Mouse (Mus musculus): ENCODE data around the gene Yeats4. TPM values are rescaled to one million over a fixed set of nuclear protein-coding genes. Genes with fewer than 3 reads are reported as not detected.

Yeats4 gene
- polyA plus RNA-seq, 1 experiment from 2014 or later: 111 TPM

DNA sequence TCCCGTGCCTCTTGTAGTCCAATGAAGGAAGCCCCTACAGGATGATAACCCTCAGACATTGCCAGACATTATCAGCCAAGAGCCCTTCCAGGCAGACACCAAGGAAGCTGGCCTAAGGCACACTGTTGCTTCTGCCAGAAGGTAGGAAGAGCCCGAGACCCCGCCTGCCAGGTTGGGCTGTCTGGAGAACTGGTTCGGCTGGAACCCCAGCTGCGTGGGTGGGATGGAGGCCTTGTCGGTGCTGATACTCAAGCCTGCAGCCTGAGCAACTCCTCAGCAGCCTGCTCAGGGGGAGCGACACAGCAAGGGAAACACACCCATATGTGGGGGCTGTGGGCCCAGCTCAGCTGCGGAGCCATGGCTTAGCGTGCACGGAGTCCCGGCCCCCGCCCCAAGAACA lies 29.3 kb downstream of the Yeats4 start:
- H3K27ac ChIP-seq: no peak overlapping the region
- 91% methylated on average over 12 of the region's 12 CpGs for WGBS
- H3K27me3 ChIP-seq (ENCODE audit: low read depth, poor library complexity, severe bottlenecking): no peaks in the 10 kb centered on the region
- DNase-seq (ENCODE audit: low spot score): no peak
- H3K4me3 ChIP-seq: no peak overlapping the region
- no peaks in the 10 kb centered on the region for H3K9me3 ChIP-seq (replicated peaks)
- H3K36me3 ChIP-seq: no peaks in the 10 kb centered on the region
- peaks cover 14% of the 10 kb centered on the region; the same call in 1 of the 2 replicates for H3K4me1 ChIP-seq

DNA sequence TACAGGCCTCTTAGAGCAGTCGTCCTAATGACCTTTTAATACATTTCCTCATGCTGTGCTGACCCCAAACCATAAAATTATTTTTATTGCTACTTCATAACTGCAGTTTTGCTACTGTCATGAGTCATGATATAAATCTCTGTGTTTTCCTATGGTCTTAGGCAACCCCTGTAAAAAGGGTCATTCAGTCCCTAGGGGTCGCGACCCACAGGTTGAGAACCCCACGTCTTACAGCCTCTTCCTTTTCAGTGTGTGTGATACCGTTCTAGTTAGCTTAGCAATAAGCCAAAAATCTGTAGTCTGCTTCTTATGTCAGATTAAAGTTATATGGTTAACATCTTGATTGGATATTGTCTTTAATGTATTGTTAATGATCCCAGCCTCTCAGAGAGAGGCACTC lies 30.9 kb downstream of the Yeats4 start:
- H3K27me3 ChIP-seq (ENCODE audit: low read depth, poor library complexity, severe bottlenecking): no peaks in the 10 kb centered on the region
- no peak overlapping the region for H3K27ac ChIP-seq
- H3K36me3 ChIP-seq: no peaks in the 10 kb centered on the region
- no peaks in the 10 kb centered on the region for H3K9me3 ChIP-seq (replicated peaks)
- no peak for DNase-seq (ENCODE audit: low spot score)
- H3K4me3 ChIP-seq: no peak overlapping the region
- WGBS: 68% methylated on average over 5 of the region's 5 CpGs
- H3K4me1 ChIP-seq: 0 out of 2 replicates have a peak, but pooled peaks cover 2% of the 10 kb centered on the region

DNA sequence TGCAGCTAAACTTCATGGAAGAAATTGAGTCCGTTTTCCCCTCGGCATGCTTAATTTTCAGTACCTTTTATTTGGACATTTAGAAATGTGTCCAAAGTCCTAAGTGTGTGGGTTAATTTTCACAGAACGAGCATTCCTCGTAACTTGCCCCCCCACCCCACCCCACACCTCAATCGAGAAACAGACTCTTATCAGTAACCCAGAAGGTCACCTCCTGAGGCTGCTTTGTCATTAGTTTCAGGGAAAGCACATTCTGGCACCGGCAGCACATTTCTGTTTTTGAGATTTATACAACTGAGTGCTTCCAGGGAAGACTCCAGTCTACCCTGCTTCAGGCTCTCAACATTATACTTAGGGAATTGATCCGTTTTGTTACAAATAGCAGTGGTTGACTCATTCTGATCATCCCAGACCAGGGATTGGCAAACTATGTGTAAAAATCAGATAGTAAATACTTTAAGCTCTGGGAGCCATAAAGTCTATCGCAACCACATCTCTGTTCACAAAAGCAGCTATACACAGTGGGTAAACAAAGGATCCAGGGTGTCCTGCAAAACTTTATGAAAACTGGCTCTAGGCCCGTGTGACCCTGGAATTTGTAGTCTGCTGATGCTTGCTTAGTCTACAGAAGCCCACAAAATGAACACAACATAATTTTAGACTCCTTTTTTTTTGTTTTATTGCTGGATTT lies 38.8 kb downstream of the Yeats4 start:
- no peaks in the 10 kb centered on the region for H3K4me1 ChIP-seq
- DNase-seq (ENCODE audit: low spot score): no peak
- no peaks in the 10 kb centered on the region for H3K36me3 ChIP-seq
- no peaks in the 10 kb centered on the region for H3K9me3 ChIP-seq (replicated peaks)
- no peak overlapping the region for H3K27ac ChIP-seq
- H3K4me3 ChIP-seq: no peak overlapping the region
- 72% methylated on average over 9 of the region's 9 CpGs for WGBS
- no peaks in the 10 kb centered on the region for H3K27me3 ChIP-seq (ENCODE audit: low read depth, poor library complexity, severe bottlenecking)

DNA sequence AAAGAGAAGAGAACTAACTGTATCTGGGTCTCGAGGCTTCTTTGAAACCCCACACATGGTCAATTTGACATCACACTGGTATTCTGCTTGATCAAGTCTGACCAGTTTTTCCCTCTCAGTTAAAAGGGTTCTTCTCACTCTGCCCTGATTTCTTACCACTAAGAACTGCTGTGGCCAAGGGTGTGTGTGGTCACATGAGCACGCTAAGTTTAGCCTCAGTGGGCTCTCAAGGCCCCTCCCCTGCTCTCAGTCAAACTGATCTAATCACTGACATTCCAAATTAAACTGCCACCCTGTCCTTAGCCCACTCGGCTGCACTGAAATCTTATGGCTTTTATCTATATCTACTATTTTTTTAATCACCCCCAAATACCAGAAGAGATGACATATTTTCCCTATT lies 43.2 kb downstream of the Yeats4 start:
- Histone ChIP-seq H3K27me3 (ENCODE audit: low read depth, poor library complexity, severe bottlenecking) (no peaks in the 10 kb centered on the region), H3K4me3 (no peak overlapping the region), H3K4me1 (no peaks in the 10 kb centered on the region), H3K36me3 (no peaks in the 10 kb centered on the region), H3K27ac (no peak overlapping the region), H3K9me3 (replicated peaks) (no peaks in the 10 kb centered on the region)
- DNase-seq (ENCODE audit: low spot score): no peak
- 52% methylated on average over 3 of the region's 3 CpGs for WGBS

DNA sequence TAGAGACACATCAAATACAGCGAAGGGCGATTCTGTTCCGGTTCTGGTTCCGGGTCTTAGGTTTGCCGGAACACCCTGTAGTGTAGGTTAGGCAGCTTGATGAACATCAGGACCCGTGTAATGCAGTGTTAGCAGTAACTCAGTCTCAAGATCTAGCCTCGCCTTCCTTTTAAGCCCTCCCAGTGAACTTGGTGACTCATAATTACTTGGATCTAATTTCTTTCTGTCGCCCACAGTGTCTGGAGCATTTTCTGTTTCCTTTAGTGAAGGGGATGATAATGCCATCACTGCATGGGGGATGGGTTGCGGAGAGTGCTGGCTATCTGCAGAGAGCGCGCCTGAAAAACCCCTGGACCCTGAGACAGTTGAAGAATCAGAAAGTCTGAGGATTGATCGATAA lies 49.7 kb downstream of the Yeats4 start:
- WGBS: 72% methylated on average over 12 of the region's 12 CpGs
- Histone ChIP-seq H3K36me3 (no peaks in the 10 kb centered on the region), H3K4me1 (peaks cover 12% of the 10 kb centered on the region), H3K27me3 (ENCODE audit: low read depth, poor library complexity, severe bottlenecking) (no peaks in the 10 kb centered on the region), H3K27ac (0 out of 2 replicates have a peak overlapping the region, but pooled peaks have one; percentile 7), H3K9me3 (replicated peaks) (no peaks in the 10 kb centered on the region), H3K4me3 (no peak overlapping the region)
- no peak for DNase-seq (ENCODE audit: low spot score)

DNA sequence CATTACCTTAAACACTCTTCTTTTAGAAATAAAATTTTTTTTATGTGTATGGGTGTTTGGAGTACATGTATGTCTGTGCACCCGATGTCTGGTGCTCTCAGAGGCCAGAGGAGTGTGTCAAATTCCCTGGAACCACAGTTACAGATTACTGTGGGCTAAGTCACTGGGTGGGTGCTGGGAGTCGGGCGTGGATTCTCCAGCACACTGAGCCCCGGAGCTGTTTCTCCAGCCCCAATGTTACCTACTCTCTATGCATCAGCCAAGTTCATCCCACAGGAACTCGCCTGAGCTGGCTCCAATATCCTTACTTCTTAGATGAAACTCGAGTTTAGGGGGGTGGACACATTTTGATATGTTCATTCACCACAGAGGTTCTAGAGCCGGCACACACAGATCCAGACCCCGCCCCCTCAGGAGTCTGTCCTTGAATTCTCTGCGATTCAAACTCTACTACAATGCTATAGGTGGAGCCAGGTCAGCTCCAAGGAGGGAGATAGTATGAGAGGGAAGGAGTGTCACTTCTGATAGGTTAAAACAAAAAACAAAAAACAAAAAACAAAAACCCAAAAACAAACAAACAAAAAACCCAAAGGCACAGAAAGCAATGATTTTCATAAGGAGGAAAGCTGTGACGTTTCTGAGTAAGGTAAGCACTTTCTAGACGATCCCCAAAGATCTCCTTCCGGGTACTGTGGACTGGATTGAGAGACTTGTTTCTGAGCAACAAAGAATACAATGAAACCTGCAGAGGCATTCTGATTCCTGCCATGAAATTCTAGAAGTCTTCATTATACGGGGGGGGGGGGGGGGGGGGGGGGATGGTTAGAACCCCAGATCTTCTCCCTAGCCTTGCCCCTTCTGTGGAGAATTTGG lies 50.5 kb downstream of the Yeats4 start:
- DNase-seq (ENCODE audit: low spot score): no peak
- Histone ChIP-seq H3K27me3 (ENCODE audit: low read depth, poor library complexity, severe bottlenecking) (no peaks in the 10 kb centered on the region), H3K4me1 (peaks cover 12% of the 10 kb centered on the region), H3K4me3 (no peak overlapping the region), H3K27ac (no peak overlapping the region), H3K9me3 (replicated peaks) (no peaks in the 10 kb centered on the region), H3K36me3 (no peaks in the 10 kb centered on the region)
- WGBS: 46% methylated on average over 13 of the region's 13 CpGs

DNA sequence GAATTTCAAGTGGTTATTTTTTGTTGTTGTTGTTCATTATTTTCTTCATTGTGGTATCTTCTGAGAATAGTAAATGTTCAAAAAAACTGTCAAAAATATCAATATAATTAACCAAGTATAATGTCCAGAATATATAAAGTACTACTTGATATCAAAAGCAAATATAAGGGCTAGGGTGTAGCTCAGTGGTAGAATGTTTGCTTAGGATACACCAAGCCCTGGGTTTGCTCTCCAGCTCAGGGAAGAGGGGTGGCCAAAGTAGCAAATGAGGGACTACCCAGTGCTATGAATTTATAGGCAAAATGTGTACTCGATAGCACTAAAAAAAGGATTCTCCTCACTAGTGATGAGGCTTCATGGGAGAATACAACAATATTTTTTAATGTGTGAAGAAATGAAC lies 51.2 kb downstream of the Yeats4 start:
- DNase-seq (ENCODE audit: low spot score): no peak
- Histone ChIP-seq H3K27me3 (ENCODE audit: low read depth, poor library complexity, severe bottlenecking) (no peaks in the 10 kb centered on the region), H3K4me1 (peaks cover 12% of the 10 kb centered on the region), H3K36me3 (no peaks in the 10 kb centered on the region), H3K4me3 (no peak overlapping the region), H3K9me3 (replicated peaks) (no peaks in the 10 kb centered on the region), H3K27ac (no peak overlapping the region)
- 92% methylated on average over 1 of the region's 1 CpGs for WGBS

DNA sequence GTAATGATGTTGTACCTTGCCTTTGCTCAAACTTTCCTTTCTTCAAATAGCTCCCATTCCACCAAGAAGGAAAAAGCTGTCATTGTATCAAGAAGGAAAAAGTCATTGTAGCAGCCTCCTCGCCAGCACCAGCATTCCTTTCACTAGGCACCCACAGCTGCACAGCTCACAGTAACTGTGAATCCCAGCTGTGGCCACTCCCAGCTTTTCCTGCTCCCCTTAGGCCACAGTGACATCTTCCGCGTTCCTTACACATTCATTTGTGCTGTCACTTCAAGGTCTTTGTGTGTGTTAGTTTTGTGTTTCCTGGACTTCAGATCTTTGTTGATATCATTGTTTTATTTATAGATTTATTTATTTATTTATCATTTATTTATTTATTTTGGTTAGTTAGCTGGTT lies 52.2 kb downstream of the Yeats4 start:
- 46% methylated on average over 3 of the region's 3 CpGs for WGBS
- no peak for DNase-seq (ENCODE audit: low spot score)
- H3K27ac ChIP-seq: no peak overlapping the region
- H3K4me1 ChIP-seq: peaks cover 12% of the 10 kb centered on the region
- H3K9me3 ChIP-seq (replicated peaks): no peaks in the 10 kb centered on the region
- no peak overlapping the region for H3K4me3 ChIP-seq
- no peaks in the 10 kb centered on the region for H3K27me3 ChIP-seq (ENCODE audit: low read depth, poor library complexity, severe bottlenecking)
- H3K36me3 ChIP-seq: no peaks in the 10 kb centered on the region

DNA sequence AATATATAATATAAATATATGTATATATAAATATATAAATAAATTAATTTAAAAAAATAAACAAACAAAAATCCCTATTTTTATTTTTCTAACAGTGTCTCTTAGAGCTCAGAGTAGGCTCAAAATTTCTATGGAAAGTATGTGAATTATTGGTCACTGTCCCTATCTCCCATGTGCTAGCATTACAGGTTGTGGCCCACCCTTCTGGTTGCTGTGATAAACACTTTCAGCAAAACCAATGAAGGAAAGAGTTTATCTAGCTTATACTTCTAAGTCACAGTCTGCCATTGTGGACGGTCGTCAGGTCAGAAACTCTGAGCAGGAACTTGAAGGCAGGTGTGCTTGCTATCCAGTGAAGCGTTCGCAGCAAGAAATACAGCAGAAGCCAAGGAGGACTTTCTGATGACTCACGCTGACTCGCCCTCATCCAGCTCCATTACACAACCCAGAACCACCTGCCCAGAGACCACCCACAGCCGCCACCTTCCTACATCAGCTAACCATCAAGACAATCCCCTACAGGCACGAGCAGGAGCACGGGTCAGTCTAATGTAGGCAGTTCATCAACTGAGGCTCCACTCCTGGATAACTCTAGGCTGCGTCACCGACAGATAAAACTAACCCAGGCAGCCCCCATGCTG lies 57.4 kb downstream of the Yeats4 start:
- WGBS: 76% methylated on average over 11 of the region's 11 CpGs
- H3K27ac ChIP-seq: no peak overlapping the region

More for the DNA sequence above, 57.4 kb downstream of the Yeats4 start:
- no peak for DNase-seq (ENCODE audit: low spot score)
- Histone ChIP-seq H3K4me1 (peaks cover 5% of the 10 kb centered on the region), H3K9me3 (replicated peaks) (no peaks in the 10 kb centered on the region), H3K4me3 (no peak overlapping the region), H3K27me3 (ENCODE audit: low read depth, poor library complexity, severe bottlenecking) (no peaks in the 10 kb centered on the region), H3K36me3 (no peaks in the 10 kb centered on the region)

Other genes with a start within 250 kb of the Yeats4 start
- gene Best3, start 238.2 kb downstream of the Yeats4 start, polyA plus RNA-seq (2016; fragmentation: Nextera tagmentation; extraction: Ambion mirVana): 0.05 TPM in 1 of 2 replicates, not detected in the other
- gene Lrrc10, start 179.2 kb downstream of the Yeats4 start, polyA plus RNA-seq (2016; fragmentation: Nextera tagmentation; extraction: Ambion mirVana): 0.10 TPM in 1 of 2 replicates, not detected in the other
- gene Cct2, start 160.7 kb downstream of the Yeats4 start, polyA plus RNA-seq (2016; fragmentation: Nextera tagmentation; extraction: Ambion mirVana): 350 and 402 TPM in 2 replicates
- 18.0 and 20.0 TPM in 2 replicates for gene Frs2, start 76.0 kb downstream of the Yeats4 start, polyA plus RNA-seq (2016; fragmentation: Nextera tagmentation; extraction: Ambion mirVana)
- not detected in 2 replicates for gene 9530003J23Rik, start 14.2 kb upstream of the Yeats4 start, polyA plus RNA-seq (2016; fragmentation: Nextera tagmentation; extraction: Ambion mirVana)
- gene Lyz2, start 57.8 kb upstream of the Yeats4 start, polyA plus RNA-seq (2016; fragmentation: Nextera tagmentation; extraction: Ambion mirVana): 6.8 and 8.7 TPM in 2 replicates
- gene Lyz1, start 68.4 kb upstream of the Yeats4 start, polyA plus RNA-seq (2016; fragmentation: Nextera tagmentation; extraction: Ambion mirVana): not detected in 2 replicates
- 230 and 235 TPM in 2 replicates for gene Cpsf6, start 155.5 kb upstream of the Yeats4 start, polyA plus RNA-seq (2016; fragmentation: Nextera tagmentation; extraction: Ambion mirVana)

Measured in limb, embryonic 10.5 days (tissue).